Mouse (Mus musculus) sigmoid colon, adult 10 weeks (tissue): ENCODE measurements around the gene Orc2. TPM values are rescaled to one million over a fixed set of nuclear protein-coding genes. Genes with fewer than 3 reads are reported as not detected.

Experiments used
- polyA plus RNA-seq: library from polyadenylated mRNA; stranded (reverse); fragments of 350-450 nt; fragmentation: Illumina TruSeq; extraction: RNeasy Lipid Tissue Mini Kit (QIAGEN cat#74804); gene quantifications from one replicate; pipeline ENCODE4 v1.2.3, GENCODE M21; 2014; ENCODE audit warnings: low read depth, low replicate concordance

Orc2 gene
- 43.5 TPM for polyA plus RNA-seq

DNA sequence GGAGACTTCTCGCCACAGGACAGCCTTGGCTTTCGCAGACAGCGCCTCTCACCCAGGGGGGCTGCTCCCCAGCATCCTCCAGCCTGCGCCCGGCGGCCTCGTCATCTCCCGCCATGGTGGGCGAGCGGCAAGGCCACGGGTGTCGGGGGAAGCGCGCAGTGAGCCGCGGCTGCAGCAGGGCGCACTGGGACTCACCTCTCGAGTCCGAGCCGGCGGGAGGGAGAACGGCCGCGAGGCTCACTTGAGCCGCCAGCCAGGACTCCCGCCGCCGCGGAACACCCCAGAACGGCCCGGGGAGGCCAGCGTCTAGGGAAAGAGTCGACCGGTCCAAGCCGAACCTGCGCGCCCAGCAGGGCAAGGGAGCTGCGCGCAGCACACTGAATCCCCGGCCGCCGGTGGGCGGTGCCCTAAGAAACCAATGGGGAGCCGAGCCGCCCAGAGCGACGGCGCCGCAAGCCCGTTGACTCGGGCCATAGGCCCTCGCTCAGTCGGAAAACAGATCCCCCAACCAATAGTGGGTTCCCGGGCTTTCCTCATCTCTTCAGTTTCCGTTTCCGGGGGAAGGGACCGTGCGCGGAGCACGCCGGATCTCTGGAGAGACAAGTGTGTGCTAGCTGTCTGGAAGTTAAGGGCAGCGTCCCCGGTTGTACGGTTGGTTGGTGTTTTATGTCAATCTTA, at the start of gene Orc2:
TSS of gene Orc2 (minus strand) at position 533 of the 678 bp plus-strand sequence.

DNA sequence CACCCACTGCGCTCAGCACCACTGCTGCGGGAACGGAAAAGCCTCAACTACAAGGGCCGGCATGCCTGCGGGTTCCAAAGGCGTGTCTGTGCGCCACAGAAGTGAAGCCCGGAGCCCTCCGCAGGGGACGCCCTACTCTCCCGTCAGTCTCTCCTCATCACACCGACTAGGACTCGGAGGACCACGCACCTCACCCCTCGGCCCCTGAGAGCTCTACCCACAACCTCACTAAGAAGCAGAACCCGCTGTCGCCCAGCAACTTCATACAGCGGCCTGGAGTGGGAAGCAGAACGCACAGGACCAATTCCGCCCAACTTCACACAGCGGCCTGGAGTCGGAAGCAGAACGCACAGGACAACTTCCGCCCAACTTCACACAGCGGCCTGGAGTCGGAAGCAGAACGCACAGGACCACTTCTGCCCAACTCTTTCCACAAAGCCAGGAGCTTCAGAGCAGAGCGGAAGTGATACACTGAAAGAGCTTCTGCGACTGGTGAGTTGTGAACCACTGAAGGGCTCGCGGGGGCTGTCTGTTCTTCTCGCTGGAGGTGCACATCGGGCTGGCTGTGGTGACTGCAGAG, 59.7 kb downstream of the Orc2 start, which contains the start of the genes Nif3l1 and Ppil3:
TSS of gene Nif3l1 (plus strand) at position 9 of the 580 bp plus-strand sequence.
TSS of gene Ppil3 (minus strand) at position 344 of the 580 bp plus-strand sequence.

DNA sequence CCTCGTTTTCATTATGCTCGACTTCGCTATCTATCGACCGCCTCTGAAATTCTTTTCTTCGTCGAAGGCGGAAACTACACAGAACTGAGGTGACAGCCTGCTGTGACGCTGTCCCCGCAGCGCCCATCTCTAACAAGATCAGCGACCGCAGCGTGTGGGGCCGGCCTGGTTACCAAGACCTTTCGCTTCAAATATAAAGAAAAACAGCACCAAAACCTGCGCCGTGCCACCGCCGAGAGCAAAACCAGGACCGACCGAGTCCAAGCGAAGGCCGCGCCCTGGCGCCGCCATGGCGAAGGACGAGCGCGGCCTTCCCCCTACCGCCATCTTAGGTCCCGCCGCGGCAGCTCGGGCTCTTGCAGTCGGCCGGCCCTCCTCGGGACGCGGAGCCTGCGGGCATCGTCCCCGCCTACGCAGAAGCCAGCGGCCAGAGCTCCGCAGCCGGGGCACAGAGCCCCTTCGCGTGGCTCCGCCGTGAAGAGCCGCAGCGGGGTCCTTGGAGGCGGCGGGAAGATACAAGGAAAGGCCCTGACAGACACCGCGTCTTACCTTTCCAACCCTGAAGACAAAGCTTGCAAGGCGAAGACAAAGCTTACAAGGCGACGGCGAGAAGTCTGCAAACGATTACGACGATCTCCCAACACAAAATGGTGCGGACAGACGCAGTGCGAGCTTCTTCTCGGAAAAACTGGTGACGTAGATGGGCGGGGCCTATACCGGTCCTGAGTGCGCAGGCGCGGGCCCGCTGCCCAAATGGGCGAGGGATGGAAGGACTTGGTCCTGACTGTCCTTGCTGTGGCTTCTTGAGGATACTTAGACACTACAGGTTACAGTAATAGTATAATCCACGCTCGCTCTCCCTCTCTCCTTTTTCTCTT, 81.3 kb downstream of the Orc2 start, which contains the start of gene Clk1:
TSS of gene Clk1 (minus strand) at position 696 of the 878 bp plus-strand sequence.

Other genes with a start within 250 kb of the Orc2 start
- gene Aox2, start 226.8 kb downstream of the Orc2 start, polyA plus RNA-seq = 0.22 TPM
- 460 TPM for gene Bzw1, start 112.2 kb downstream of the Orc2 start, polyA plus RNA-seq
- 1,145 TPM for gene Clk1, start 81.0 kb downstream of the Orc2 start, polyA plus RNA-seq
- 23.3 TPM for gene Nif3l1, start 60.0 kb downstream of the Orc2 start, polyA plus RNA-seq
- 90.8 TPM for gene Ppil3, start 59.6 kb downstream of the Orc2 start, polyA plus RNA-seq
- gene Fam126b, start 81.2 kb upstream of the Orc2 start, polyA plus RNA-seq = 33.8 TPM
- 60.6 TPM for gene Ndufb3, start 81.3 kb upstream of the Orc2 start, polyA plus RNA-seq
- gene Als2cr12, start 190.9 kb upstream of the Orc2 start, polyA plus RNA-seq = 9.0 TPM
- gene Cflar, start 206.4 kb upstream of the Orc2 start, polyA plus RNA-seq = 139 TPM